Mouse (Mus musculus) induced T-regulatory cell, adult 2 months (primary cell): ENCODE measurements around the gene Pp2d1.
"Not testable (repeated sequence)": the region's sequence is repeated elsewhere in the genome, so short reads cannot be mapped to it uniquely, and the experiment has no call there.

Experiments used
- DNase-seq: peaks from one replicate; pipeline ENCODE4 v3.0.0-alpha.2; 2012; ENCODE audit warnings: low read depth

Pp2d1 gene

GRCm38 (mm10) chr17:53539351-53539750 is at the start of gene Pp2d1:
Gene Pp2d1 (minus strand): TSS chr17:53539451.
- not testable (repeated sequence) for DNase-seq

- DNase-seq = no peak
Measured at GRCm38 (mm10) chr17:53588097-53588855, 49.0 kb upstream of the Pp2d1 start.

GRCm38 (mm10) chr17:53587074-53587851 is 48.0 kb upstream of the Pp2d1 start:
- DNase-seq = peak; percentile 82

- DNase-seq = no peak
Measured at GRCm38 (mm10) chr17:53583846-53584579, 44.8 kb upstream of the Pp2d1 start.

GRCm38 (mm10) chr17:53582805-53583204 is 43.6 kb upstream of the Pp2d1 start:
- DNase-seq = no peak

DNA sequence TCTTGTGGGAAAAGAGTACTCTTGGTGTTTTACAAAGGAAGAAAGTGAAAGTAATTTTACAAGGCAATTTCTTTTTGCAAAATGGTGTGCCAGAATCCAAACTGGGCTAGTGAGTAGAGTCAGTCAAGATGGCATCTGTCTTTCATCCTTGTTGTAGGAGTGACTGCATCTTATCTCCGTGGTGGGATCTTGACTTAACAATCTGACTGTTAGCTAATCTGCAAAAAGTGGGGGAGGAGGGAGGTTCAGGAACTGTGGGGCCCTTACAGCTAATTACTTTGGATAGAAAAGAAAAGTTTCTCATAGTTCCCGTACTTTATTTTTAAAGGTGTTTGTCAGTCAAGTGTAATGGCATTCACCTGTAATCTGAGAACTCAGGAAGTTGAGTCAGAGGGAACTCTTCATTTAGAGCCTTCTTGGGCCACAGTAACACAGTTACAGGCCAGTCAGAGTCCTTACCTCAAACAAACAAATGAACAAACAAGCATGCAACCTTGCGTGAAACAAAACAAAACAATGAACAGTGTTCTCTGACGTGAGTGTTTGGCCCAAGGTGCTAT is 42.9 kb upstream of the Pp2d1 start:
- peak; percentile 39 for DNase-seq

DNA sequence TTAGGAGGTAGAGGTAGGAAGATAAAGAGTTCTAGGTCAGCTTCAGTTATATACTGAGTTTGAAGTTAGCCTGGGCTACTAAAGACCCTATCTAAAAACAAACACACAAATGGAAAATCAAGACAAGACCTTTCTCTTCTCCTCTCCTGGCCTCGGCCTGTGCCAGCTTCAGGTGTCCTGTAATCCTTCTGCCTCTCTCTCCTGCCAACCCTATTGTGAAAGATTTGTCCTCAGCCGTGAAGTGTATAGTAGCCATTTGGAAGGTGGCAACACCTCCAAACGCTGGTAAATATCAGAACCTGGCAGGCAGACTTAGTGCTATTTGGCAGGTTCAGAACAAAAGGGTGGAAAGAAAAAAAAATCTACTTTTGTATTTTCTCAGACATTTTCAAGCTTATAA is 41.0 kb upstream of the Pp2d1 start:
- no peak for DNase-seq

- DNase-seq = no peak
Measured at GRCm38 (mm10) chr17:53579612-53580011, 40.4 kb upstream of the Pp2d1 start.

- no peak for DNase-seq
Measured at GRCm38 (mm10) chr17:53578776-53579175, 39.5 kb upstream of the Pp2d1 start.

GRCm38 (mm10) chr17:53578249-53578648 is 39.0 kb upstream of the Pp2d1 start:
- DNase-seq = no peak

- DNase-seq = peak; percentile 44
Measured at GRCm38 (mm10) chr17:53577754-53578153, 38.5 kb upstream of the Pp2d1 start.

- no peak for DNase-seq
Measured at GRCm38 (mm10) chr17:53577151-53577550, 37.9 kb upstream of the Pp2d1 start.

GRCm38 (mm10) chr17:53573019-53573556 is 33.8 kb upstream of the Pp2d1 start:
- no peak for DNase-seq

DNA sequence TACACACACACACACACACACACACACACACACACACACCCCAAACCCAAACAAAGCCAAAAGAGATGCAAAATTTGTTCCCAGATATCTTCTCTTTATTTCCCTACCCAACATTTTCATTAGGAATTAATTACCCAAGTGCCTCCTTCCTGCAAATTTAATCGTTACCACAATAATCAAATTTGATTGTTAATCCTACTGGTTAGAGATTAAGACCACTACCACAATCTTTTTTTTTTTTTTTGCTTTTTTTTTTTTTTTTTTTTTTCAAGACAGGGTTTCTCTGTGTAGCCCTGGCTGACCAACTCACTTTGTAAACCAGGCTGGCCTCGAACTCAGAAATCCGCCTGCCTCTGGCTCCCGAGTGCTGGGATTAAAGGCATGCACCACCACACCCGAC is 31.7 kb upstream of the Pp2d1 start:
- DNase-seq = not testable (repeated sequence)

DNA sequence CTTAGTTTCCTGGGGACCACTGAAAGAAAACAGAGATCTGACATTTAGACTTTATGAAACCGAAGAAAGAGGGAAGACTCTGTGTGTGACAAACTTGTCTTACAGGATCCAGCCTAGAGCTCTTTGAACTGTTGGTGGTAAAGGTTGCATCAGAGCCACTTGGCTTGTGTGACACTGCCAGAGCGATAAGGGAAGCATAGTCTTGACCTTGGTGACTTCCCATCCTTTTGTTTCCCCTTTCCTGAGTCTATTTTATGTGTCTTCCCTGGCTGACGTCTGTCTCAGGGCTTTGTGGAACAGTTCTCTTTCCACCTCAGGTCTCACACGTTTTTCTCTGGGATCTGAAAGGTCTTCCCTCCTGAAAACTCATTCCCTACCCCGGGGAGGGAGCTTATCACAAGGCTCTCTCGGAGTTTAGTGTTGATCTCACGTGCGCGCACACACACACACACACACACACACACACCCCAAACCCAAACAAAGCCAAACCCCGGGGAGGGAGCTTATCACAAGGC is 31.2 kb upstream of the Pp2d1 start:
- peak; percentile 76 for DNase-seq

- peak; percentile 93 for DNase-seq
Measured at GRCm38 (mm10) chr17:53569829-53570228, 30.6 kb upstream of the Pp2d1 start.

- peak; percentile 51 for DNase-seq
Measured at GRCm38 (mm10) chr17:53568734-53569386, 29.6 kb upstream of the Pp2d1 start.

DNA sequence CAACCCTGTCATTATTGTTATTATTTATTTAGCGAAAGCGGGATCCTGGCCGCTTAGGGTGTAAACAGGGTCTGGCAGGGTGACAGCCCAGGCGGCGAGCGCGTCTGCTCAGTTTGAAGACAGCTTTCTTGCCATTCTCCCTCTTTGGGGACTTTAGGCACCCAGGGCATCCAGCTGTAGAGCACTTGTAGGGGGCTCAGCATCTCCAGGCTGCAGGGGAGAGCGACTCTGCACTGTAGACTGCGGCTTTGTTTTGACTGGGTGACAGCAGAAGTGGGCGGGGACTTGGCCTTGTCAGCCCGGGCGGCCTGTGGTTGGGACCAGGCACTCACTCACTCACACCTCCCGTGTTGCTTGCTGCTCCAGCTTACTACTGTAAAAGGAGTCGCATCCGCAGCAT is 28.9 kb upstream of the Pp2d1 start:
- peak; percentile 91 for DNase-seq

DNA sequence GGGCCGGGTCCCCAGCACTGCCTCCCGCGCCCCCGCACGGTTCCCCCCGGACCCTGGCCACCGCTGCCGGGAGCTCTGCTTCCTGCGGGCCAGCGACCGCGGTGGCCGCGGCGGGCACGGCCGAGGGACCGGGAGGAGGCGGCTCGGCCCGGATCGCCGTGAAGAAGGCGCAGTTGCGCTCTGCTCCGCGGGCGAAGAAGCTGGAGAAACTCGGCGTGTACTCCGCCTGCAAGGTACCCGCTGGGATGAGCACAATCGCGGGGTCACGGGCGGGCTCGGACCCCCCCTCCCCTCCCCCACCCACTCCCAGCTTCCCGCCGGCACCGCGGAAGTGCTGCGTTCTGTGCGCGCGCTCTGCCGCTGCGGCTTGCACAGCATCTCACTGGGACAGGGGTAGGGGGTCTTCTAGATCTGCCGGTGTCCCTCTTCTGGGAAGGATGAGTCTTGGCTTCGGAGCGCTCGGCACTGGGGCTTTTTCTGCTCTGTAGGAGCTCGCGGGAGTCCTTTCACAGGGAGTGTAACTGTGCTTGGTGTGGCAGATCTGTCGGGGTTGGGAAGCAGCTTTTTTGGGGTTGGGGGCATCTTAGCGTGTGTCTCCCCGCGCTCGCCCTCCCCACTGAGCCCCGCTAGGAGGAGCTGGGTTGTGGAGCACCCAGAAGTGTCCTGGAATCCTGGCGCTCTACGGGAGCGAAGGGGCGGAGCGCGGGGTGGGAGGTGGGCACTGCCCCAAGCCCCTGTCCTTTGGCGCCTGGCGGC is 28.3 kb upstream of the Pp2d1 start:
- DNase-seq = peak; percentile 66

DNA sequence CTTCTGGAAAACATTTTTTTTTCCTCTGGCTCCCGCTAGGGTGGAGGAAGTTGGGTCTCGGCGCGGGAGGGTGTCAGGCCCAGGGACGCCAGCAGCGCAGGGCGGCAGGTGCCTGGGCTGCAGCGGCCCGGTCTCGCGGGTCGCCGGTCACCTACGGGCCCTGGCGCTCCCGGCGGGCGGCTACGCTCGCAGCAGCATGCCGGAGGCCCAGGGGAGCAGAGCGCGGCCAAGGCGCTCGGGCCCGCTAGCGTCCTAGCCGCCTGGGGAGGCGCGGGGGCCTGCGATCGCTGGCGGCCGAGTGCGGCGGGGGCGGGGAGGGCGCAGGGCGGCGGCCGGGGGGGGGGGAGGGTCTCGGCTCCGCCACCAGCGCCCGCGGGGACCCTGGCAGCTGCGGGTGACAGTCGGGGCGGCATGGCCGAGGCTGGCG is 27.7 kb upstream of the Pp2d1 start:
- DNase-seq = no peak
